Mouse (Mus musculus) liver, embryonic 14.5 days (tissue): ENCODE results near the gene 2900026A02Rik. TPM values are rescaled to one million over a fixed set of nuclear protein-coding genes. Genes with fewer than 3 reads are reported as not detected.

Experiments
- ATAC-seq: fragments of 200-750 bp; cut with Nextera tagmentation; 2 replicates; pipeline ENCODE4 v1.8.0; 2017; ENCODE audit warnings: moderate number of reproducible peaks, mild to moderate bottlenecking, moderate library complexity; ENCODE audit not compliant: insufficient read depth
- DNase-seq, 3 experiments: peaks; one replicate each; pipeline ENCODE4 v3.0.0-alpha.2; 2012 to 2013; ENCODE audit warnings: low read depth in 3 of 3, low spot score in 3 of 3
- H3K27ac ChIP-seq: fragments of 300-500 bp; sonication (generic); 2 replicates; pipeline ENCODE4 v1.5.1; 2014; ENCODE audit warnings: moderate library complexity, mild to moderate bottlenecking, control low read depth, inconsistent platforms
- H3K27me3 ChIP-seq: fragments of 300-500 bp; sonication (generic); 2 replicates; pipeline ENCODE4 v1.6.1; 2014; ENCODE audit warnings: mild to moderate bottlenecking, low read length, moderate library complexity; ENCODE audit not compliant: control insufficient read depth, insufficient read depth
- H3K36me3 ChIP-seq: fragments of 300-500 bp; sonication (generic); replicated peaks from 2 replicates; pipeline ENCODE4 v1.6.1; 2014; ENCODE audit warnings: low read depth; ENCODE audit not compliant: control insufficient read depth, insufficient read depth
- H3K4me1 ChIP-seq, 2 experiments: fragments of 200-500 bp in 1 of 2; fragments of 300-500 bp in 1 of 2; sonication (generic) in 1 of 2; replicated peaks; 2 replicates each; pipeline ENCODE4 v1.6.1; 2012 to 2014; ENCODE audit warnings: antibody characterized with exemption in 1 of 2, inconsistent platforms in 1 of 2, low read length in 1 of 2; ENCODE audit not compliant: control insufficient read depth in 2 of 2, insufficient read depth in 2 of 2
- H3K4me2 ChIP-seq: fragments of 300-500 bp; sonication (generic); 2 replicates; pipeline ENCODE4 v1.6.1; 2014; ENCODE audit warnings: low read depth, mild to moderate bottlenecking, control low read depth, moderate library complexity
- H3K4me3 ChIP-seq, 2 experiments: fragments of 200-500 bp in 1 of 2; fragments of 300-500 bp in 1 of 2; sonication (generic) in 1 of 2; 2 replicates each; pipeline ENCODE4 v1.5.1; 2012 to 2014; ENCODE audit warnings: low read depth in 2 of 2, low read length in 2 of 2, mild to moderate bottlenecking in 2 of 2, control low read depth in 1 of 2, inconsistent platforms in 1 of 2, moderate library complexity in 1 of 2; ENCODE audit not compliant: insufficient read depth in 1 of 2
- H3K9ac ChIP-seq: fragments of 300-500 bp; sonication (generic); replicated peaks from 2 replicates; pipeline ENCODE4 v1.6.1; 2014; ENCODE audit warnings: mild to moderate bottlenecking, control low read depth, moderate library complexity
- H3K9me3 ChIP-seq: fragments of 300-500 bp; sonication (generic); 2 replicates; pipeline ENCODE4 v1.6.1; 2016; ENCODE audit warnings: low read length, mixed read lengths; ENCODE audit not compliant: control insufficient read depth
- CTCF ChIP-seq: IDR thresholded peaks from 2 replicates; pipeline ENCODE4 v1.5.1; 2016; ENCODE audit warnings: antibody characterized with exemption, low read depth, control low read depth
- EP300 ChIP-seq: IDR thresholded peaks from 2 replicates; pipeline ENCODE4 v1.6.1; 2016; ENCODE audit warnings: antibody characterized with exemption, low read depth
- WGBS: fragments of 180-500 bp; shearing (Covaris S2); extraction: QIAGEN DNeasy Blood & Tissue Kit; methylation state at CpG from one replicate; pipeline ENCODE4 v1.1.7; 2014; ENCODE audit not compliant: insufficient replicate concordance; 5-methylcytosine and 5-hydroxymethylcytosine counted together
- polyA plus RNA-seq, 2 experiments: library from polyadenylated mRNA; depleted of rRNA in 1 of 2; stranded (reverse) in 1 of 2; unstranded in 1 of 2; fragments of >200 nt; fragmentation: Nextera tagmentation in 1 of 2; extraction: Ambion mirVana in 1 of 2; gene quantifications; 2 replicates each; pipeline versions ENCODE4 v1.2.1 to v1.2.3; 2012 to 2014

Gene 2900026A02Rik
- polyA plus RNA-seq, 2 experiments: 0.63 to 1.1 TPM

GRCm38 (mm10) chr5:113126476-113126875 lies 94.6 kb downstream of the 2900026A02Rik start:
- TF ChIP-seq EP300 (no peak), CTCF (no peak)
- H3K4me1 ChIP-seq: peaks cover 0 to 16% of the 10 kb centered on the region in 2 experiments; a peak in 2 of 4 replicates
- DNase-seq: no peak
- H3K9ac ChIP-seq: no peak overlapping the region
- no peaks in the 10 kb centered on the region for H3K9me3 ChIP-seq
- H3K4me3 ChIP-seq: no peak overlapping the region
- no peak for ATAC-seq
- H3K27ac ChIP-seq: no peak overlapping the region
- no peaks in the 10 kb centered on the region for H3K27me3 ChIP-seq
- no peak overlapping the region for H3K4me2 ChIP-seq
- no peaks in the 10 kb centered on the region for H3K36me3 ChIP-seq
- whole genome bisulfite sequencing: 79% methylated on average over 12 of the region's 12 CpGs

DNA sequence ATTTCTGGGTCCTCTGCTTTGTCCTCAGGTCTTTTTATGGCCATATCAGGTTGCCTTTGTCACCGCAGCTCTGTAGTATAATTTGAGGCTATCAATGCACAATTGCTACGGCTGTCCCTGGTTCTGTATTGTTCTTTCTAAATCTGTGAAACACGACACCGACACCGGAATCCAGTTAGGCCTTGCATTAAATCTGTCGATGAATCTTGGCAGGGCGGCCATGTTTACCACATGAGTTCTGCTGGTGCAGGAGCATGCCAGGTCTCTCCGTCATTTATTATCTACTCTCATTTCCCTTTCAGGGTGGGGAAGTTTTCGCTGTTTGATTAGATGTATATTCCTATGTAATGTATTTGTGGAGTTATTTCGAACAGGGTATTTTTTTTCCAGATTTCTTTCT lies 97.3 kb downstream of the 2900026A02Rik start:
- Histone ChIP-seq H3K27me3 (no peaks in the 10 kb centered on the region), H3K4me2 (no peak overlapping the region), H3K4me3 (no peak overlapping the region), H3K9me3 (no peaks in the 10 kb centered on the region), H3K36me3 (no peaks in the 10 kb centered on the region), H3K4me1 (peaks cover 0 to 35% of the 10 kb centered on the region in 2 experiments), H3K27ac (no peak overlapping the region), H3K9ac (no peak overlapping the region)
- no peak for ATAC-seq
- WGBS: 63% methylated on average over 10 of the region's 10 CpGs
- TF ChIP-seq CTCF (no peak), EP300 (no peak)
- DNase-seq: no peak

GRCm38 (mm10) chr5:113122326-113123054 lies 98.5 kb downstream of the 2900026A02Rik start:
- Histone ChIP-seq H3K27me3 (no peaks in the 10 kb centered on the region), H3K4me3 (no peak overlapping the region), H3K9me3 (no peaks in the 10 kb centered on the region), H3K27ac (no peak overlapping the region), H3K4me1 (peaks cover 5 to 42% of the 10 kb centered on the region in 2 experiments), H3K4me2 (no peak overlapping the region), H3K9ac (no peak overlapping the region), H3K36me3 (no peaks in the 10 kb centered on the region)
- DNase-seq: no peak
- TF ChIP-seq EP300 (no peak), CTCF (no peak)
- no peak for ATAC-seq
- 19% methylated on average over 12 of the region's 12 CpGs for WGBS

DNA sequence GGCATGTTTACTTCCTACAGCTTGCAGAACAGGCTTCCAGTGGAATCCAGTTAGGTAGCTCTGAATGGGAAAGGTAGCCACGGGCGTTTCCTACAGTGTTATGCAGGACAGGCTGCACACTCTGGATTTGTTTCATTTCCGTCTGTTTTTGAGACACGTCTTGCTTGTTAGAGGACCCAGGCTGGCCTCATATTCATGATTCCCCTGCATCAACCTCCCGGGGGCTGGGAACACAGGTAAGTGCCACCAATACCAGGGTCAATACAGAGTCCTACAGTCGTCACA lies 99.5 kb downstream of the 2900026A02Rik start:
- 60% methylated on average over 6 of the region's 6 CpGs for WGBS
- H3K27me3 ChIP-seq: no peaks in the 10 kb centered on the region
- ATAC-seq (no peak), DNase-seq (no peak)
- H3K36me3 ChIP-seq: no peaks in the 10 kb centered on the region
- no peak overlapping the region for H3K4me2 ChIP-seq
- H3K27ac ChIP-seq: no peak overlapping the region
- H3K9me3 ChIP-seq: no peaks in the 10 kb centered on the region
- H3K9ac ChIP-seq: no peak overlapping the region
- H3K4me1 ChIP-seq: peaks cover 5 to 42% of the 10 kb centered on the region in 2 experiments
- H3K4me3 ChIP-seq: no peak overlapping the region
- TF ChIP-seq EP300: no peak
- TF ChIP-seq CTCF: no peak

DNA sequence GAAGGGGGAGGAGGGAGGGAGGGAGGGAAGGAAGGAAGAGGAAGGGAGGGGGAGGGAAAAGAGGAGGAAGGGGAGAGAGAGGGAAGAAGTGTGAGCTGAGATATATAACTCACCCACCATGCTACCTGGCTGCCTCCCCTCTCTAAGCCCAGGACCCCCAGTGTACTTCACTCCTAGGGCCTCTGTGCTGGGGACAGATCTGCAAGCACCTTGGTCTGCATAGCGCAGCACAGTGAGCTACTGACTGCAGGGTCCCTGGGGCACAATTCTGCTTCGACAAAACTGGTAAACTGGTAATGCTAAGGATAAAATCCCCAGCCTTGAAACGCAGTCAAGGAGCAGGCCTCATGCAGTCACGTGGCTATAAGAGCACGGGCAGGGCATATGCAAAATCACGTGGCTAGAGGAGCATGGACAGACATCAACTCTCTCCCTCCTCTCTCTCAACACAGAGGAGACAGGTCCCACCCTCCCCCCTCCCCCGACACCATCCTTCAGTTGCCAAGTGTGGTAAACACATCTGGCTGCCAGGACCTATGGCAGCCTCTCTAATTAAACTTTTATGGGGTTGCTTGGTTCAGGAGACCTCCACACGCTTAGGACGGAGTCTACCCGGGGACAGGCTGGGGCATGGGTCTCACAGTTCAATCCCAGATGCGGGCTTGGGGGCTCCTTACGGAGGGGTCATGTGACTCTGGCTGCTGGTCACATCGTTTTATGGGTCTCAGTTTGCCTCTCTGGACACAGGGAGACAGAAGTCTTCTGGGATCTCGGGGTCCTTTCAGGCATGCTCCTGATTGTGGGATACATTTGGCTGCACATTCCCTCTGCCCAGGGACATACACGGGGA lies 100.1 kb downstream of the 2900026A02Rik start:
- no peaks in the 10 kb centered on the region for H3K9me3 ChIP-seq
- no peak for TF ChIP-seq EP300
- no peak for TF ChIP-seq CTCF
- ATAC-seq: no peak
- H3K4me2 ChIP-seq: no peak overlapping the region
- H3K27me3 ChIP-seq: no peaks in the 10 kb centered on the region
- 36% methylated on average over 15 of the region's 15 CpGs for WGBS
- peaks cover 5 to 42% of the 10 kb centered on the region in 2 experiments for H3K4me1 ChIP-seq
- no peak overlapping the region for H3K9ac ChIP-seq
- H3K36me3 ChIP-seq: no peaks in the 10 kb centered on the region
- H3K27ac ChIP-seq: no peak overlapping the region
- DNase-seq: no peak
- H3K4me3 ChIP-seq: no peak overlapping the region
